Mouse (Mus musculus) left cerebral cortex, postnatal 14 days (tissue): ENCODE data around the gene Osbp2. TPM values are rescaled to one million over a fixed set of nuclear protein-coding genes. Genes with fewer than 3 reads are reported as not detected.
"Not testable (repeated sequence)": the region's sequence is repeated elsewhere in the genome, so short reads cannot be mapped to it uniquely, and the experiment has no call there.

ENCODE experiments used
- DNase-seq, 2 experiments: peaks; one replicate each; pipeline ENCODE4 v3.0.0; 2021 to 2022; ENCODE audit warnings: low spot score in 2 of 2, mixed read lengths in 1 of 2
- intact Hi-C: fragments of 180-260 bp; cut with DNase I; formaldehyde crosslinking; loops from one replicate; pipeline ENCODE4 v1.15.1; 2025
- long read RNA-seq, 2 experiments: library from polyadenylated mRNA; stranded (forward); transcript quantifications; one replicate each; pipeline ENCODE4 v2.0.0; 2021
- total RNA-seq, 2 experiments: library from RNA; stranded (reverse); gene quantifications; 2 replicates each; pipeline ENCODE4 v1.2.3; 2021

Osbp2 gene
- total RNA-seq: 100 to 1,000 TPM; 153 to 161 TPM
- long read RNA-seq, experiment 1, full-length matches to known transcripts: 6 of 87 reads
- long read RNA-seq, experiment 1, partial matches to known transcripts: 13 of 87 reads
- long read RNA-seq, experiment 1, other reads (novel, unspliced or antisense): 68 of 87 reads
- long read RNA-seq, experiment 2, full-length matches to known transcripts: 7 of 103 reads
- long read RNA-seq, experiment 2, partial matches to known transcripts: 34 of 103 reads
- long read RNA-seq, experiment 2, other reads (novel, unspliced or antisense): 62 of 103 reads

- intact Hi-C loops: no loop called here
- peak; percentile 68 to 74 for DNase-seq
Measured at GRCm38 (mm10) chr11:3863454-3864112, at the start of gene Osbp2. Gene Osbp2, minus strand, starts transcription at chr11:3863903.

DNA sequence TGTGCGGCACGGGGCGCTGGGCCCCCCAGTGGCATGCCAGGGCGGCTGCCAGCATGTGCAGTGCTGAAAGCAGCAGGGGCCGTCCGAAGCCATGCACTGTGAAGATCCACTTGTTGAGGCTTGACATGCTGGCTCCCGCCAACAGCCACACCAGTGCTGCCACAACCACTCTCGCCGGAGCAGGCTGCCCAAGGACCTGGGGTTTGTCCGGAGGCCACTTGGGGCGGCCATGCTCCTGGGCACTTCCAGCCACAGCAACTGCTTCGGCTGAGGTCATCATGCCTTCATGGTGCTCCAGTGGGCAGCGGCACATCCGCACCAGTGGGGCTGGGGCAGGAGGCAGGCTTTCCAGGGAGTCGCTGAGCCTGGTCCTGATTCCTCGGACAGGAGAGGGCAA lies 49.2 kb upstream of the Osbp2 start:
- peak in 1 of 2 experiments; percentile 37 for DNase-seq
- intact Hi-C loops: loop anchor here (2.0 to 5.0 kb wide), 2 partner anchors 18 to 106 kb away; partner anchors contain the start of genes 4921536K21Rik and Dusp18

DNA sequence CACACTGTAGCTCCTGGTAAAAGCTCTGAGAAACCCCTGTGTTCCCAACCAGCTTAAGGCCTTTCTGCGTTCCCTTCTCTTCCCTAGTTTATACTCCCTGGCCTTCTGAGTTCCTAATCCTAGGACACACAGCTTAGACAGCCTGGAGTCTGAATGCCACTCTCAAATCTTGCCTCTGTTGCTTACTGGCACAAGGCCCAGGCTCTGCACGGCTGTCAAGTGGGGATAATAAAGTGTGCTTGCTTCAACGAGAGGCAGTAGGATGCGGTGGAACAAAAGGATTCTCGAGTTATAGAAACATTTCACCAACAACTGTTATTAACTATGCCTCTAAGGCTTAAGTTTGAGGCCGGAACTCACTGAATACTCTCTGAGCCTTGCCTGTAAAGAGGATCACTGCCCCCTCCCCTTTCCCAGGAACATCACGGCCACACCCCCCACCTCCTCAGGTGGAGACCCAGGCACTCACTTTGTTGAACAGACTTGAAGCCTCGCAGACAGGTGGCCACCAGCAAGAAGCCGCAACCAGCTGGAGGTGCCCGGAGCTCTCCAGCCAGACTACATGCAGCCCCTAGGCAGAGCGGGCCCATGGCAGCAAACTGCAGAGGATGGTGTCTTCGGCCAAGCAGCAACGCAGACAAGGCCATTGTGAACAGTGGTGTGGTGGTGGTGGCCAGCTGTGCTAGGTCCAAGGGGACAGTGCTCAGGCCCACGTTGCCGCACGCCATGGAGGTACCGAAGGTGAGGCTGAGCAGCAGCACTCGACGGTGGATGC lies 48.6 kb upstream of the Osbp2 start:
- intact Hi-C loops: loop anchor here (2.0 to 5.0 kb wide), 2 partner anchors 17 to 105 kb away; partner anchors contain the start of genes 4921536K21Rik and Dusp18
- DNase-seq: peak in 1 of 2 experiments; percentile 63

DNA sequence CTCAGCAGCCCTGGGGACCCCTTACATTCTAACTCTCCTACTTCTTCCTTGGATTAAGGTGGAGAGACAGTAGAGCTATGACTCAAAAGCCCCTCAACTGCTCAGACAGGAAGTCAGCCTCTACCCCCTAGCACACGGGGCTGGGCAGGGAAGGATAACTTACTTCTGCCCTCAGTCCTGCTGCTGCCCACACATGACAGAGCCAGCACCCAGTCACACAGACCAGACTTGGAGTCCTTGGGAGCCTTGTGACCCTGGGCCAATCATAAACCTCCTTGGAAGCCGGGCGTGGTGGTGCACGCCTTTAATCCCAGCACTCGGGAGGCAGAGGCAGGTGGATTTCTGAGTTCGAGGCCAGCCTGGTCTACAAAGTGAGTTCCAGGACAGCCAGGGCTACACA lies 47.7 kb upstream of the Osbp2 start:
- intact Hi-C loops: loop anchor here (5.0 kb wide), 1 partner anchor 104 kb away; no protein-coding TSS in a partner anchor
- not testable (repeated sequence) for DNase-seq

GRCm38 (mm10) chr11:3910513-3911310 lies 47.0 kb upstream of the Osbp2 start:
- intact Hi-C loops: loop anchor here (5.0 kb wide), 1 partner anchor 103 kb away; no protein-coding TSS in a partner anchor
- DNase-seq: no peak

DNA sequence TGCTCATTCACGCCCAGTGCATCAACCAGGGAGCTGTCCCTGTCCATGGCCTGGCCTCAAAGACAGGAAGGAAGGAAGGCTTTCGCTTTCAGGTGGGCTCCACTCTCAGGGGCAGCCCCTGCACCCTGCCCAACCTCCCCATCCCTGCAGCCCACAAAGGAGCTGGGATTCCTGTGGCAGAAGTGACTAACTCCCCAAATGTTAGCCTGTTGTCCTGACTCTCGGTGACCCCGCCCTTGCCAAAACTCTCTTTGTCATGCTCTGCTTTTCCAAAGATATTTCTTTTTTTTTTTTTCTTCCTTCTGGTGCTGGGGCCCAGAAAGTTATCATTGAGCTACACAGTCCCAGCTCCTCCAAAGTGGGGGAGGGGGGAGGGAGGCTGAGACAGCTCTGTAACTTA lies 45.5 kb upstream of the Osbp2 start:
- DNase-seq: no peak
- intact Hi-C loops: no loop called here

DNA sequence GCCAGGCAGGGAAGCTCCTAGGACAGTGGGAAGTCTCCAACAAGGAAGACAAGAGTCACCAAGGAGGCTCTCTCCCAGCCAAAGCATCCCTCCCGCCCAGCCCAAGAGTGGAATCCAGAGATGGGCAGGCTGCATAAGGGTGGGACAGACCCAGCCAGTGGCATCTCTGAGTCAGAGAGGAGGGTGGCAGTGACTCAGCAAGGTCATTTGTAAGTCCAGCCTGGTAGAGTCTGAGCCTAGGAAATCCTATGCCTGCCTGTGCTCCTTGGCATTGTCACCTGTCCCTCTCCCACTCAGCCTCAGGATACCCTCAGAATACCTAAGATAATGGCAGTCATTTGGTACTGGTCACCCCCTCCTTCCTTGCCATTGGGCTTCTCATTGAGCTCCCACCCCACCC lies 41.7 kb upstream of the Osbp2 start:
- no peak for DNase-seq
- intact Hi-C loops: no loop called here

DNA sequence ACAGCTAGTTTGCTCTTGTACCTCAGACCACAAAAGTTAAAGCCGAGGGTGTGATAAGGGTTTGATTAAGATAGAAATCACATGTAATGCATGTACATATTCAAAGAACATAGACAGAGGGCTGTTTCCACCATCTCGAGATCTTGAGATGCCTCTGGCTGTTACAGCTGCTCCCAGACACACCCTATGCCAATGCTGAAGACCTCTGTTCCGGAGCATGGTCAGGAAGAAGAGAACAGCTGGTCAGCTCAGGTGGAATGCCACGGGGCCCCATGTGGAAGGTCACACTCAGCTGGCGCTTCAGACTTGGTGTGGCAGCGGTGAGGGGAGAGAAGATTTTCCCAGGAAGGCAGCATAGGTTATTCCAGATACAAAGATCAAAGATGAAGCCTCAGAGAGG lies 41.0 kb upstream of the Osbp2 start:
- intact Hi-C loops: no loop called here
- DNase-seq: no peak

- DNase-seq: peak; percentile 68 to 70
- intact Hi-C loops: no loop called here
Measured at GRCm38 (mm10) chr11:3903046-3903445, 39.3 kb upstream of the Osbp2 start.

DNA sequence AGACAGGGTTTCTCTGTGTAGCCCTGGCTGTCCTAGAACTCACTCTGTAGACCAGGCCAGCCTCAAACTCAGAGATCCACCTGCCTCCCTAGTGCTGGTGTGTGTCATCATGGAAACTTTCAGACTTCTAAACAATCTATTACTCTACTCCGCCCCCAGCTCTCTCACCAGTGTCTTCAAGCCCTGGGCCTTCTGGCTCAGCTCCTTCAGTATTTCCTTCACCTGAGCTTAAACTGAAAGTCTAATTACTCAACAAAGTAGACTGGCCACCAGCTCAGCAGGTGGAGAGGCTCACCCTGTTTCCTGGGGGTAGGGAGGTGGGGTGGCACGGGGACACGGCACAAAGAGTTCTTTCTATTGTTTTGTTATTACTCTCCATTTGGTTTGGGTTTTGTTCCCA lies 38.8 kb upstream of the Osbp2 start:
- intact Hi-C loops: no loop called here
- DNase-seq: no peak

DNA sequence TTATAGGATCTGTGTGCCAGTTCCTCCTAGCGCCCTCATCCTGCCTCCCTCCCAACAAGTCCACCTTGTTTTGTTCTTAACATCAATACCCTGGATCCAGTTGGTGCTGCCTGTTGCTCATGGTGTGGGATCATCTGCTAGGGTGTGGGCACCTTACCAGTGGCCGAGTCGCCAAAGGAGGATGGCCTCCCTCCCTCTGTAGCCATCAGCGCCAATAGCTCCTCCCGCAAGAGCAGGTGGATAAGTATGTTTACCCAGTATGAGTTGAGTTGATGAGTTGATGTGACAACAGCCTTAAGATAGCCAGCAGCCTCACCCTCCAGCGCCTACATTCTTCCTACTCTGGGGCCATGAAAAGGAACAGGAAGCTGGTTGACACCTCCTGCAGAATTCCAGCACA lies 36.6 kb upstream of the Osbp2 start:
- intact Hi-C loops: no loop called here
- no peak for DNase-seq

DNA sequence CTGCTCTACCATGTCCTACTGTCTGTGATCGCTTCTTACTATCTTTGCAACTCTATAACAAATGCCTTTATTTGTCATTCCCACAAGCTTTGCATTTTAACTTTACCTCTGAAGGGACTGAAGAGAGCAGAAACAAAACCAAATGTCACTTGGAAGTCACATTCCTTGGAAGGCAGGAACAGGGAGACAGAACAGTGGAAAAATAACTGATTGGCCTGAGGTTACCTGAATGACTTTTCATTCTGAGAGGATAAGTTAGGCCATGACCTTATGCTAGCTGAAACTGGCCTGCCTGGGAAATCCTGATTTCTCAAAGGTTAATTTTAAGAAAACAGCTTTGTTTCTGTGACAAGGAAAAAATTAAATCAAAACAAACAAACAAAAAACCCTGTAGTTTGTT lies 32.2 kb upstream of the Osbp2 start:
- intact Hi-C loops: loop anchor here (2.0 kb wide), 1 partner anchor 17 kb away; no protein-coding TSS in a partner anchor
- no peak for DNase-seq

GRCm38 (mm10) chr11:3895458-3895857 lies 31.8 kb upstream of the Osbp2 start:
- intact Hi-C loops: loop anchor here (2.0 kb wide), 1 partner anchor 17 kb away; no protein-coding TSS in a partner anchor
- DNase-seq: no peak

DNA sequence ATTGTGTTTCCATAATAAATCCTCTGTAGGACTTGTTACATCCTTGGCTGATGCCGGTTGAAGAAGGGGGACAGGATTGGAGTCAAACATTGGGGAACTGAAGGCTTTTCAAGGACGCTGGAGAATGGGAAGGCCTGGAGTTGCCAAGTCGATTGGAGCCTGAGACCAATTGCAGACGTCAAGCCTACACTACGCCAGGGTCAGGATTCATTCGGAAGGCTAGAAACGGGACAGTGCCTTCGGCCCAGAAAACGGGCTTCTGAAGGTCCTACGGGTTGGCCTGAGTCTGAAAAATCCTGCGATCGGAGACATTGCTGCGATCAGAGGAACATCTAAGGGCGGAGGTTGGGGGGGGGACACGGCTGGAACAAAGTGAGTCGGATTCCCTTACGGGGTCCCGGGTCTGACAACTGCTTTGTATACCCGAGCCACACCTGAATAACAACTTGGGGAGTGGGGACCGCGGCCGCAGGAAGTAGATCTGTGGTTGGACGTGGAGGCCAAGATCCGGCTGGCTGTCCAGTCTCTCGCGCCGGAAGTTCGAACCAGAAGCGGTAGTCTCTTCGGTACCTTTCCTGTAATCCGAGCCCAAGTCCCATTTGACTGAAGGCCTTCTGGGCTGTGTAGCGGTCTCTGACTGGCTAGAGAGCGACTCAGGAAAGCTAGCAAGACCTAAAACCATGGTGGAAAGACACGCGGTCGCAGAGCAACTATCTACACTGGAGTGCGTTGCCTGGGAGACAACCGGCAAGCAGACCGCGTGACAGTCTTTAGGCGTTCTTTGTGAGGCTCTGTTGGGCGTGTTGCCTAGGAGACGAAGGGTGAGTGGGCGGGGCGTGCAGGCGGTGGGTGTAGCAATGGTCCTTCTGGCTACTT lies 30.9 kb upstream of the Osbp2 start, which contains the start of the genes 4921536K21Rik and Dusp18:
TSS of gene 4921536K21Rik (minus strand) at position 693 of the 876 bp plus-strand sequence.
TSS of gene Dusp18 (plus strand) at position 835 of the 876 bp plus-strand sequence.
- intact Hi-C loops: loop anchor here (2.0 kb wide), 1 partner anchor 18 kb away; no protein-coding TSS in a partner anchor
- DNase-seq: peak; percentile 97 to 98

DNA sequence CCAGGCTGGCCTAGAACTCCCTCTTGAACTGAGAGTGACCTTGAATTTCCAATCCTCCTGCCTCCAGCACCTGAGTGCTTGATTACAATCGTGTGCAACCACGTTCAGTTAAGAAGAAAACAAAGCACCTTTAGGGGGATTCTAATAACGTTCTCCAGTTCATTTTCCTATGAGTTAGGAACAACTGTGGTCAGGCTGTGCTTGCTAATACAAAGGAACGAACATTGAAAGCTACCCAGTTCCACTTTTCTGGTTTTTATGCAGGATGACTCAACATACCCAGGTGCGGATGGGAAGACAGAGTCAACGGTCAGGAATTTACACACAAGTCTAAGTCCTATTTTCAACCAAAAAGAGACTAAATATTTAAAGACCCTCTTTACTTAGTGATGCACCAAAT lies 30.3 kb upstream of the Osbp2 start:
- intact Hi-C loops: loop anchor here (2.0 kb wide), 1 partner anchor 19 kb away; no protein-coding TSS in a partner anchor
- DNase-seq: no peak

DNA sequence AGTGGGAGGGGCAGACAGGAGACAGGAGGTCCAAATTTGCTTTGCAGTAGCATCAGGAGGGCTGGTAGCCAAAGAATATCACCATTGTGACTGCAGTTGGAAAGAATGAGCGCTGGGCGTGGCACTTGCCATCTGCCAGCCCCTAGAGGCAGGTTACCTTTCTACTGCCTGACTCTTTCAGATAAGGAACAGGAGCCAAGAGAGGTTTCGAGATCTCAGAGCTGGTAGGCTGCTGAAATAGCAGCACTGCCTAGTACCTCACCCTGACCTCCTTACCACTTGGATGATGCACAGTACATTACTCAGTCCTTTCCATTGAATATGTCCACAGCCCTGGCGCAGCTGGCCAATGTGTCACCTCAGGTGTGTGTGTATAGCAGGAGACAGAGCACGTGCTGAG lies 23.6 kb upstream of the Osbp2 start:
- DNase-seq: no peak
- intact Hi-C loops: no loop called here

GRCm38 (mm10) chr11:3883711-3884110 lies 20.0 kb upstream of the Osbp2 start:
- DNase-seq: no peak
- intact Hi-C loops: loop anchor here (5.0 kb wide), 1 partner anchor 66 kb away; no protein-coding TSS in a partner anchor

DNA sequence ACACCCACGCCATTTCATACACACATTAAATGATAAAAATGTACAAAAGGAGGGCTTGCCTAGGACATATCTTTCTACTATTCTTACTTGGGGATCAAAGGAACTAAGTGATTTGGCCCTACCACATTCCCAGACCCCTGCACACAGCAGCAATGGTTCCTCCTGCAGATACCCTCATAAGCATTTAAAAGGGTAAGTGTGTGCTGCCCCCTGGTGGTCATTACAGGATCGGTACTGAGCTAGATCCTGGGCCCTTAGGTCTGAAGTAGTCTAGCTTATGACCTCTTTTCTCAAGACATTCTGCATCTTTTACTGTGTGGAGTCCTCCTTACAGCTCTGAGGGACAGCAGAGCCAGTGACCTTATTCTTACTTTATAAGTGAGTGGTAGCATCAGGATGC lies 16.1 kb upstream of the Osbp2 start:
- intact Hi-C loops: loop anchor here (5.0 kb wide), 1 partner anchor 63 kb away; no protein-coding TSS in a partner anchor
- DNase-seq: peak; percentile 70 to 85
